Mouse (Mus musculus) retina, postnatal 7 days (tissue): ENCODE measurements around the gene Cyp4a12b.
"Not testable (repeated sequence)": the region's sequence is repeated elsewhere in the genome, so short reads cannot be mapped to it uniquely, and the experiment has no call there.

Experiments used
- DNase-seq: peaks from one replicate; pipeline ENCODE4 v3.0.0-alpha.2; 2012; ENCODE audit warnings: low read depth, low spot score

The Cyp4a12b gene

DNA sequence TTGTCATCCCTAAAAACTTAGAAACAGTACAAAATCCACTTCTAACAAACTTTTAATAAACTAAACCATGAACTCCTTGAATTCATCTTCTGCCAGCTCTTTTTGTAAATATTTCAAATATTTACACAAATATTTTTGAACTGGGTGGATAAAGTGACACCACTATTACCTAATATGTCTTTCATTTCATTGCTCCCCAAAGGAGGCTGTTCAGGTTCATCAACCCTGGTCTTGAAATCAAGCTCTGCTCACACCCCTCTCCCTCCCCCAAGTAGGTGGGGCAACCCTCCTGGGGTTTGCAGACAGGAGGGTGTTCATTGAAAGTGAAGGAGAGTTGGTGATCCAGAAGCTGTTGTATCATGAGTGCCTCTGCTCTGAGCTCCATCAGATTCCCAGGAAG lies at the start of gene Cyp4a12b:
Gene Cyp4a12b (plus strand): TSS at position 301 of the 400 bp plus-strand sequence.
- DNase-seq, result not testable (repeated sequence)

DNA sequence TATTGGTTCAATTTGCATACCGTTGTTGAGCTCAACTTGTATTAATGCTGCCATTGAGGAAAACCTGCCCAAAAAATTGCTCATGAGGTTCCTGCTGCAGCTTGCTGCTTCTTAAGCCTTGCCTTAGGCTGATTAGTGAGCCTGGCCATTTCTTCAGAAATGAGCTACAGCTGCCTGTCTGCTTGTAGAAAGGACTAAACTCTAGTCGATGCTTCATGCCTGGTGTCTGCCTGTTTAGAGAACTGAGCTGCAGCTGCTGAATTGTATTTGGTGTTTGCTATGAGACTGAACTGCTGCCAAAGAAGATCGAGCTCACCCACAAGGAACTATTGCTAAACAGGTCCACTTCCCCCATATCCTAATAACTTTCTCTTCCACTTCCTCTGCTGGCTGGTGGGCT lies 45.8 kb upstream of the Cyp4a12b start:
- DNase-seq, result not testable (repeated sequence)

DNA sequence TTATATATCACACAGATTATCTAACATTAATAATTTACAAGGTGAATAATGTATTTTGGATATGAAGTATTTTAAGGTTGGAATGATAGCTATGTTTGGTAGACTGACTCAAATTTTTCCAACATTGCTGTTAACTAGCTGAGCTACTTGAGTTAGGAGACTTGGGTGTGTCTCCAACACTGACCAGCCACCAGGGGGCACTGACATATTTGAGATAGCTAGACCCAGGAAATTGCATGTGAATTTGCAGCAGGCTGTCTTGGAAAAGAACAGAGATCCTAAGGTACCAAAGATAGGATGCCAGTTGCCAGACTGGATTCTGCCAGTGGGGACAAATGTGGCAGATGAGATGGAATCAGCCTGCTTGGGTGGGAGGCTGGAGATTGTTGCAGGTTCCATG lies 43.4 kb upstream of the Cyp4a12b start:
- DNase-seq, result not testable (repeated sequence)

DNA sequence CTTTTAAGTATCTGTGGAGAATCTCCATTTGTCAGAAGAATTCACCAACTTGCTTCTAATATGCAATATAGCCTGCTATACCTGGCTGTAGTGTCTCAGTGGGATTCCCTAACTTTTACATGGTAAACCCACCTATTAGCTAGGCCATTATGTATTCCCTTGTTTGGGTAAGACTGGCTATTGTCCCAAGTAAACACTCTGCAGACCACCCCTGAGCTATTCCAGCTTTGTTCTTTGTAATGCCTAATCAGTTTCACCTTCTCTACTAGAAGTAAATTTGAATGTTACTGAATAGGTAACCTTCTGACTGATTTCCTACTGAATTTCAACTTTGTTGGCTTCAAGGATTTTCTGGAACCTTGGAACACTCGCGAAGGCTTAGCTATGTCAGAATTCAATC lies 15.2 kb upstream of the Cyp4a12b start:
- not testable (repeated sequence) for DNase-seq

DNA sequence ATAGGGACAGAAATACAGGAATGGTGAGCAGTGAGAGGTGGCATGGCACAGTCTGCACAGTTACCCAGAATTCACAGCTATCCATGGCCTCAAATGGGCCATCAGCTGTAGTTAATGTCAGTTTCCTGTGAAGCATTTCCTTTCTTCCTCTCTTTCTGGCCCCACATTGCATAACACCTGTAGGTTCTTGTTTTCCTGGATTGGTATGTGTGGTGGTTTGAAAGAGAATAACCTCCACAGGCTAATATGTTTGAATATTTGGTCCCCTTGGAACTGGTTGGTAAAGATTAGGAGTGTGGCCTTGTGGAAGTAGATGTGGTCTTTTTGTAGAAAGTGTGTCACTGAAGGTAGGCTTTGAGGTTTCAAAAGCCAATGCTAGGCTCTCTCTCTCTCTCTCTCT lies 14.5 kb upstream of the Cyp4a12b start:
- DNase-seq, result not testable (repeated sequence)

DNA sequence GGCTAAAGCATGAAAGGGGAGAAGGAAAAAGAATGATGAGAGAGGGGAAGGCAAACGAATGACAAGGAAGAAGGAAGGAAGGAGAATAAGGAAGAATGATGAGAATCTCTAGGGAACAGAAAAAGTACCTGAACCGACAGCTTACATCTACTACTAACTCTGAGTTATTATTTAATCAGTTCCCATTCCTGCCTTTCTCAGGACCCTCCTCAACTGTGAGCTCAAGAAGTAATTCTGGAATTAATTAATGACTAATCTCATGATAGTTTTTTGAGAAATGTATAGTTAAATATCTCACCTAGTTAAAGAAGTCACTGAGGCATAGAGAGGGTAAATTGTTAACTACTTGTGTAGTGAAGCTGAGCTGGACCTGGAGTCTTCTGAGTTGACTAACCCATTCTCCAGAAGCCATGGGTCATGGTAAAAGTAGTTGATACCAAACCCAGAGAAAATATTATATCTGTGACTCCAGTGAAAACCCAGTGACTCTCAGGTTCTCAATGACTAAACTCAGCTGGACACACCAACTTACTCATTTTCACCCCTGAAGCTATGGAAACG lies 39.2 kb downstream of the Cyp4a12b start:
- DNase-seq, result no peak

DNA sequence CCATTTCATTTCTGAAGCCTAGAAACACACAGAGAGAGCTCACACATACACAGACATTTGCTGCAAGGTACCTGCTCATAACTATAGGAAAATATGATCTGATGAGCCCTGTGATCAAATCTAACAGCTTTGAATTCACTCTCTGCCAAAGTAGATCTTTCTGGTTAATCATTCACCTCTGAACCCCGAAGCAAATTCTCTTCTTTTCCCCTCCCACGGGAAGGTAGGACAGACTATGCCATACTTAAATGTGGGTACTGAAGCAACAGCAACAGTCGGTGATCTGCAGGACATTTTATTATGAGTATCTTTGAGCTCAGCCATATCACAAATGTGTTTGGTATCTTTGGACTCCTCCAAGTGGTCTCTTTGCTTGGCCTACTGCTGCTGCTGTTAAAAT lies 40.9 kb downstream of the Cyp4a12b start, which contains the start of gene Cyp4a30b:
Gene Cyp4a30b (plus strand): TSS at position 301 of the 400 bp plus-strand sequence.
- no peak for DNase-seq

DNA sequence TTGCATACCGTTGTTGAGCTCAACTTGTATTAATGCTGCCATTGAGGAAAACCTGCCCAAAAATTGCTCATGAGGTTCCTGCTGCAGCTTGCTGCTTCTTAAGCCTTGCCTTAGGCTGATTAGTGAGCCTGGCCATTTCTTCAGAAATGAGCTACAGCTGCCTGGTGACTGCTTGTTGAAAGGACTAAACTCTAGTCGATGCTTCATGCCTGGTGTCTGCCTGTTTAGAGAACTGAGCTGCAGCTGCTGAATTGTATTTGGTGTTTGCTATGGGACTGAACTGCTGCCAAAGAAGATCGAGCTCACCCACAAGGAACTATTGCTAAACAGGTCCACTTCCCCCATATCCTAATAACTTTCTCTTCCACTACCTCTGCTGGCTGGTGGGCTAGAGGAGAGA lies 62.2 kb downstream of the Cyp4a12b start:
- not testable (repeated sequence) for DNase-seq

DNA sequence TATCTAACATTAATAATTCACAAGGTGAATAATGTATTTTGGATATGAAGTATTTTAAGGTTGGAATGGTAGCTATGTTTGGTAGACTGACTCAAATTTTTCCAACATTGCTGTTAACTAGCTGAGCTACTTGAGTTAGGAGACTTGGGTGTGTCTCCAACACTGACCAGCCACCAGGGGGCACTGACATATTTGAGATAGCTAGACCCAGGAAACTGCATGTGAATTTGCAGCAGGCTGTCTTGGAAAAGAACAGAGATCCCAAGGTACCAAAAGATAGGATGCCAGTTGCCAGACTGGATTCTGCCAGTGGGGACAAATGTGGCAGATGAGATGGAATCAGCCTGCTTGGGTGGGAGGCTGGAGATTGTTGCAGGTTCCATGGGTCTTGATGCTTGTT lies 64.6 kb downstream of the Cyp4a12b start:
- not testable (repeated sequence) for DNase-seq

DNA sequence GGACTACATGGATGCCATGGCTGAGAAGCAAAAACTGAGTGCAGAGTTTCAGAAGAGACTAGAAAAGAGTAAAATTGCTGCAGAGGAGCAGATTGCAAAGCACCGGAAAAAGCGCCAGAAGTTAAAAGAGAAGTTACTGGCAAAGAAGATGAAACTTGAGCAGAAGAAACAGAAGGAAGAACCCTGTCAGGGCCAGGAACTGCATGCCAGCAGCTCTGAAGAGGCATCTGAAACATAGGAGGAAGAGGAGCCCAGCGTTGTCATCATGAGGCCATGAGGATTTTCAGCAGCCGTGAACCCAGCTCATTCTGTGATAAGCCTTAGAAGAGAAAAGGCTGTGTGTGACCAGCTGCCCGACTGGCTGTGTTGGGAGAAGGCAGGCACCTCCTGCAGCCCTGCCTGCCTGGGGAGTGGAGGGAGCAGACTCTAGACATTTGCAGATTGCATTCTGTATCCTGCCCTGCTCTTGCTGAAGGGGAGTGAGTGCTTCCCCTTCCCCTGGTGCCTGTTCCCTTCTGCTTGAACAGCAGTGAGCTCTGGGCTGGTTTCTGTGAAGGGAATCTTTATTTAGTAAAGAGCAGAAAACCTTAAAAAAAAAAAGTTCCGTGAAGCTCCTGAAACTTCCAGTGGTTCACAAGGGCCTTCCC lies 69.7 kb downstream of the Cyp4a12b start:
- no peak for DNase-seq
